Mouse (Mus musculus): ENCODE measurements at regions not wholly inside any gene's neighbourhood (a gene's known extent, or its start where the extent isn't known, plus 50 kb on each side); places are given as distances from the start of the nearest gene placed in this dataset.

- H3K27ac ChIP-seq (ENCODE audit: control insufficient read depth, low read depth, low read length) = no peak overlapping the region
- no peak for DNase-seq (ENCODE audit: low read depth, low spot score)
- no peak overlapping the region for H3K4me3 ChIP-seq (ENCODE audit: control insufficient read depth in 1 of 2, insufficient read depth in 1 of 2, low read depth in 2 of 2, low read length in 2 of 2)
- no peak overlapping the region for H3K9ac ChIP-seq (ENCODE audit: control insufficient read depth, low read depth, low read length, poor library complexity, severe bottlenecking)
- no peaks in the 10 kb centered on the region for H3K9me3 ChIP-seq (replicated peaks; ENCODE audit: insufficient read depth, low read length)
- H3K27me3 ChIP-seq (ENCODE audit: control insufficient read depth in 1 of 2, insufficient read depth in 2 of 2, low read length in 2 of 2) = no peaks in the 10 kb centered on the region
- no peaks in the 10 kb centered on the region for H3K36me3 ChIP-seq (ENCODE audit: control insufficient read depth in 1 of 2, insufficient read depth in 2 of 2, low read length in 2 of 2)
- no peak for TF ChIP-seq MAFK (IDR thresholded peaks at IDR 0.05; ENCODE audit: borderline replicate concordance, low read depth, low read length)
- no peak for TF ChIP-seq SMC3 (IDR thresholded peaks at IDR 0.05; ENCODE audit: low read depth, low read length)
- no peak for TF ChIP-seq NRF1 (IDR thresholded peaks at IDR 0.05; ENCODE audit: insufficient read depth, low read depth, low read length, poor library complexity, severe bottlenecking)
- H3K79me2 ChIP-seq (ENCODE audit: control insufficient read depth, insufficient read depth, low read length, poor library complexity) = no peaks in the 10 kb centered on the region
- H3K4me1 ChIP-seq (ENCODE audit: control insufficient read depth in 1 of 2, insufficient read depth in 2 of 2, low read length in 2 of 2) = no peaks in the 10 kb centered on the region
These were observed 510.0 kb downstream of the Adam3 start for GRCm38 (mm10) chr8:24215510-24216138.

GRCm38 (mm10) chr8:24214315-24214714 is 511.3 kb downstream of the Adam3 start:
- Histone ChIP-seq H3K4me1 (ENCODE audit: control insufficient read depth in 1 of 2, insufficient read depth in 2 of 2, low read length in 2 of 2) (no peaks in the 10 kb centered on the region), H3K9ac (ENCODE audit: control insufficient read depth, low read depth, low read length, poor library complexity, severe bottlenecking) (no peak overlapping the region), H3K79me2 (ENCODE audit: control insufficient read depth, insufficient read depth, low read length, poor library complexity) (no peaks in the 10 kb centered on the region), H3K9me3 (replicated peaks; ENCODE audit: insufficient read depth, low read length) (no peaks in the 10 kb centered on the region), H3K36me3 (ENCODE audit: control insufficient read depth in 1 of 2, insufficient read depth in 2 of 2, low read length in 2 of 2) (no peaks in the 10 kb centered on the region), H3K4me3 (ENCODE audit: control insufficient read depth in 1 of 2, insufficient read depth in 1 of 2, low read depth in 2 of 2, low read length in 2 of 2) (no peak overlapping the region), H3K27ac (ENCODE audit: control insufficient read depth, low read depth, low read length) (no peak overlapping the region), H3K27me3 (ENCODE audit: control insufficient read depth in 1 of 2, insufficient read depth in 2 of 2, low read length in 2 of 2) (no peaks in the 10 kb centered on the region)
- TF ChIP-seq MEF2A (IDR thresholded peaks at IDR 0.05; ENCODE audit: extremely low read depth, insufficient replicate concordance, low read depth, low read length, poor library complexity, severe bottlenecking) (no peak), ZKSCAN1 (IDR thresholded peaks at IDR 0.05; ENCODE audit: low read depth, low read length) (no peak), SMC3 (IDR thresholded peaks at IDR 0.05; ENCODE audit: low read depth, low read length) (no peak), ELF1 (IDR thresholded peaks at IDR 0.05; ENCODE audit: low read depth, low read length) (no peak), MAZ (IDR thresholded peaks at IDR 0.05; ENCODE audit: low read depth, low read length) (no peak), RAD21 (IDR thresholded peaks at IDR 0.05; ENCODE audit: low read depth, low read length) (no peak), TCF12 (IDR thresholded peaks at IDR 0.05; ENCODE audit: low read depth, low read length) (no peak), POLR2A (IDR thresholded peaks at IDR 0.05; ENCODE audit: control insufficient read depth in 1 of 2, insufficient read depth in 1 of 2, low read depth in 1 of 2, low read length in 2 of 2, poor library complexity in 1 of 2) (no peak), E2F4 (IDR thresholded peaks at IDR 0.05; ENCODE audit: borderline replicate concordance, low read depth, low read length) (no peak), ZC3H11A (IDR thresholded peaks at IDR 0.05; ENCODE audit: low read depth, low read length) (no peak), GABPA (IDR thresholded peaks at IDR 0.05; ENCODE audit: low read depth, low read length) (no peak), GATA1 (IDR thresholded peaks at IDR 0.05; ENCODE audit: low read depth, low read length) (no peak), UBTF (IDR thresholded peaks at IDR 0.05; ENCODE audit: borderline replicate concordance, insufficient read depth, low read depth, low read length) (no peak), KAT2A (conservative IDR thresholded peaks at IDR 0.05; ENCODE audit: low read depth, low read length) (no peak), SIN3A (IDR thresholded peaks at IDR 0.05; ENCODE audit: low read length) (no peak), BHLHE40 (IDR thresholded peaks at IDR 0.05; ENCODE audit: borderline replicate concordance, low read depth, low read length) (no peak), NRF1 (IDR thresholded peaks at IDR 0.05; ENCODE audit: insufficient read depth, low read depth, low read length, poor library complexity, severe bottlenecking) (no peak), POLR2AphosphoS5 (IDR thresholded peaks at IDR 0.05; ENCODE audit: borderline replicate concordance, low read depth, low read length) (no peak)
- no peak for DNase-seq (ENCODE audit: low read depth, low spot score)
